Mouse (Mus musculus) embryonic fibroblast, embryonic 13.5 days (primary cell): Measurements from ENCODE around the gene Taf3.

Source experiments
- CTCF ChIP-seq: IDR thresholded peaks from 2 replicates; pipeline ENCODE4 v1.5.1; 2011; ENCODE audit warnings: mild to moderate bottlenecking, control low read depth, low read length, moderate library complexity, borderline replicate concordance; ENCODE audit not compliant: insufficient read depth
- POLR2A ChIP-seq: IDR thresholded peaks from 2 replicates; pipeline ENCODE4 v1.6.1; 2011; ENCODE audit warnings: low read depth, mild to moderate bottlenecking, control low read depth, low read length, moderate library complexity

GRCm38 (mm10) chr2:9962871-9963270 lies 85.5 kb downstream of the Taf3 start:
- no peak for TF ChIP-seq CTCF
- TF ChIP-seq POLR2A: no peak
